14 mouse cellular contexts compared by ENCODE assay signal in genomic region chr8:106615661-106616299, GRCm38 (mm10). TPM values are rescaled to one million over a fixed set of nuclear protein-coding genes. Genes with fewer than 3 reads are reported as not detected.
DNase-seq lines count a peak whose midpoint lies in the region; ATAC-seq and TF ChIP-seq lines count a peak whose summit lies in the region.
"Had no signal": no experiment of that assay in that cellular context is flagged by ENCODE, and none has a peak within 500 bp of the region (broad histone marks: within the 10 kb centered on the region; RNA-seq: fewer than 3 reads in every experiment).

No protein-coding gene starts in this region.

- DNase-seq in ES-E14 (ENCODE audit: low read depth, low spot score), result no peak
- peak; percentile 60 for DNase-seq in lung, postnatal 25 days (ENCODE audit: low spot score)
- DNase-seq in gastrocnemius, adult 2 months, result no peak
- DNase-seq in left cerebral cortex, postnatal 14 days (ENCODE audit: low spot score in 2 of 2), result no peak
- DNase-seq: cerebellum, adult 11 months; heart, adult 11 months; heart, postnatal 14 days; right cerebral cortex, postnatal 14 days had no signal

- H3K4me1 ChIP-seq in ES-E14 (ENCODE audit: control insufficient read depth in 2 of 2, insufficient read depth in 2 of 2, low read length in 2 of 2, poor library complexity in 1 of 2), result peaks cover 32 to 51% of the 10 kb centered on the region in 2 experiments
- peaks cover 44% of the 10 kb centered on the region for H3K4me1 ChIP-seq in embryonic facial prominence, embryonic 15.5 days
- peaks cover 49% of the 10 kb centered on the region for H3K4me1 ChIP-seq in kidney, embryonic 16.5 days (ENCODE audit: insufficient read depth, low read length)
- H3K4me1 ChIP-seq in hindbrain, embryonic 16.5 days (ENCODE audit: control insufficient read depth, insufficient read depth, low read depth, low read length), result no peaks in the 10 kb centered on the region; the same call in 1 of the 2 replicates
- H3K4me1 ChIP-seq: megakaryocyte, embryonic 14.5 days had no signal

- H3K9me3 ChIP-seq in ES-E14 (ENCODE audit: control insufficient read depth, insufficient read depth, low read depth, low read length), result no peaks in the 10 kb centered on the region
- no peaks in the 10 kb centered on the region for H3K9me3 ChIP-seq in embryonic facial prominence, embryonic 15.5 days (replicated peaks)
- H3K9me3 ChIP-seq in kidney, embryonic 16.5 days (ENCODE audit: low read length), result no peaks in the 10 kb centered on the region
- no peaks in the 10 kb centered on the region for H3K9me3 ChIP-seq in hindbrain, embryonic 16.5 days (ENCODE audit: control insufficient read depth, low read length)
- H3K9me3 ChIP-seq: liver, embryonic 12.5 days; megakaryocyte, embryonic 14.5 days had no signal

- H3K4me2 ChIP-seq in embryonic facial prominence, embryonic 15.5 days (replicated peaks), result no peak overlapping the region
- H3K4me2 ChIP-seq in kidney, embryonic 16.5 days (replicated peaks; ENCODE audit: low read depth, low read length), result no peak overlapping the region
- no peak overlapping the region for H3K4me2 ChIP-seq in hindbrain, embryonic 16.5 days (ENCODE audit: low read length)
- H3K4me2 ChIP-seq: liver, embryonic 12.5 days had no signal

- H3K4me3 ChIP-seq in ES-E14 (ENCODE audit: insufficient read depth in 1 of 2, low read depth in 1 of 2, low read length in 2 of 2, poor library complexity in 1 of 2, severe bottlenecking in 1 of 2), result no peak overlapping the region; a peak in 1 of 4 replicates
- no peak overlapping the region for H3K4me3 ChIP-seq in embryonic facial prominence, embryonic 15.5 days (replicated peaks)
- no peak overlapping the region for H3K4me3 ChIP-seq in kidney, embryonic 16.5 days (ENCODE audit: low read length)
- H3K4me3 ChIP-seq in hindbrain, embryonic 16.5 days (ENCODE audit: low read length), result no peak overlapping the region
- no peak overlapping the region for H3K4me3 ChIP-seq in gastrocnemius, adult 2 months
- H3K4me3 ChIP-seq: liver, embryonic 12.5 days; megakaryocyte, embryonic 14.5 days had no signal

- intact Hi-C loops in gastrocnemius, adult 2 months (cut with DNase I), result no loop called here
- intact Hi-C loops in left cerebral cortex, postnatal 14 days (cut with DNase I), result no loop called here

- H3K36me3 ChIP-seq in ES-E14 (ENCODE audit: control insufficient read depth, insufficient read depth, low read length, poor library complexity, severe bottlenecking), result peaks cover 10% of the 10 kb centered on the region; the same call in 1 of the 2 replicates
- no peaks in the 10 kb centered on the region for H3K36me3 ChIP-seq in embryonic facial prominence, embryonic 15.5 days
- no peaks in the 10 kb centered on the region for H3K36me3 ChIP-seq in kidney, embryonic 16.5 days (ENCODE audit: insufficient read depth, low read length)
- no peaks in the 10 kb centered on the region for H3K36me3 ChIP-seq in hindbrain, embryonic 16.5 days (ENCODE audit: control insufficient read depth, insufficient read depth, low read length)
- H3K36me3 ChIP-seq: liver, embryonic 12.5 days had no signal

- H3K9ac ChIP-seq in ES-E14 (ENCODE audit: insufficient read depth, low read depth, low read length, poor library complexity, severe bottlenecking), result 0 out of 2 replicates have a peak overlapping the region, but pooled peaks have one; percentile 3
- no peak overlapping the region for H3K9ac ChIP-seq in embryonic facial prominence, embryonic 15.5 days
- H3K9ac ChIP-seq in kidney, embryonic 16.5 days (replicated peaks; ENCODE audit: low read length), result no peak overlapping the region
- no peak overlapping the region for H3K9ac ChIP-seq in hindbrain, embryonic 16.5 days (ENCODE audit: low read depth, low read length)
- H3K9ac ChIP-seq: liver, embryonic 12.5 days had no signal

- ATAC-seq in embryonic facial prominence, embryonic 15.5 days (ENCODE audit: insufficient number of reproducible peaks, low FRiP score, low TSS enrichment, low read depth), result no peak
- ATAC-seq in kidney, embryonic 16.5 days (ENCODE audit: low FRiP score, low TSS enrichment), result no peak
- no peak for ATAC-seq in hindbrain, embryonic 16.5 days
- ATAC-seq: liver, embryonic 12.5 days had no signal

- peak overlapping the region; percentile 93 for H3K27ac ChIP-seq in ES-E14 (ENCODE audit: insufficient read depth, low read depth, low read length, poor library complexity, severe bottlenecking)
- peak overlapping the region; percentile 56 for H3K27ac ChIP-seq in embryonic facial prominence, embryonic 15.5 days (replicated peaks)
- peak overlapping the region; percentile 64 for H3K27ac ChIP-seq in kidney, embryonic 16.5 days (ENCODE audit: low read length)
- H3K27ac ChIP-seq in hindbrain, embryonic 16.5 days (ENCODE audit: low read depth, low read length), result no peak overlapping the region
- H3K27ac ChIP-seq in gastrocnemius, adult 2 months, result no peak overlapping the region
- H3K27ac ChIP-seq: liver, embryonic 12.5 days had no signal

- WGBS in embryonic facial prominence, embryonic 15.5 days, result 59% methylated on average over 10 of the region's 10 CpGs
- 62% methylated on average over 10 of the region's 10 CpGs for WGBS in kidney, embryonic 16.5 days
- 77% methylated on average over 10 of the region's 10 CpGs for WGBS in hindbrain, embryonic 16.5 days

- no peaks in the 10 kb centered on the region for H3K27me3 ChIP-seq in embryonic facial prominence, embryonic 15.5 days
- H3K27me3 ChIP-seq in kidney, embryonic 16.5 days (ENCODE audit: insufficient read depth, low read length), result no peaks in the 10 kb centered on the region
- no peaks in the 10 kb centered on the region for H3K27me3 ChIP-seq in hindbrain, embryonic 16.5 days (replicated peaks; ENCODE audit: control insufficient read depth, insufficient read depth, low read length)
- H3K27me3 ChIP-seq: CH12.LX had no signal

- TF ChIP-seq CTCF in gastrocnemius, adult 2 months (IDR thresholded peaks at IDR 0.05), result no peak

- in situ Hi-C loops in ES-E14 (cut with MboI; ENCODE audit: low sequenced_read_pairs in 2 of 2, unreplicated experiment in 2 of 2), result no loop called here

TF ChIP-seq in ES-E14, 5 proteins besides CTCF, POLR2A, EP300 and RAD21:
- TF ChIP-seq ZC3H11A (IDR thresholded peaks at IDR 0.05; ENCODE audit: borderline replicate concordance, low read depth, low read length) (no peak), MAFK (IDR thresholded peaks at IDR 0.05; ENCODE audit: insufficient read depth, low read depth, low read length) (no peak), HCFC1 (IDR thresholded peaks at IDR 0.05; ENCODE audit: borderline replicate concordance, insufficient read depth, low read length) (no peak), ZNF384 (IDR thresholded peaks at IDR 0.05; ENCODE audit: low read depth, low read length) (no peak), CHD2 (IDR thresholded peaks at IDR 0.05; ENCODE audit: low read depth, low read length) (no peak)

RNA-seq across cellular contexts. Expression of gene Cdh1, which starts 12.6 kb away (rescaled TPM):
- total RNA-seq in ES-E14 (2012; rRNA removed), result 254 and 424 TPM in 2 replicates
- polyA plus RNA-seq in embryonic facial prominence, embryonic 15.5 days (2015; fragmentation: Nextera tagmentation; extraction: Ambion mirVana), result 60.8 and 72.0 TPM in 2 replicates
- polyA plus RNA-seq in kidney, embryonic 16.5 days (2015; fragmentation: Nextera tagmentation; extraction: Ambion mirVana), result 104 and 108 TPM in 2 replicates
- 4.6 and 6.5 TPM in 2 replicates for polyA plus RNA-seq in hindbrain, embryonic 16.5 days (2015; fragmentation: Nextera tagmentation; extraction: Ambion mirVana)
- total RNA-seq in gastrocnemius, adult 2 months (2021), result under 1 TPM; 0.17 to 0.51 TPM
- total RNA-seq in left cerebral cortex, postnatal 14 days (2021), result 1 to 10 TPM; 2.5 to 4.1 TPM

RNA-seq across cellular contexts. Expression of gene Gm10073, which starts 42.5 kb away (rescaled TPM):
- total RNA-seq in ES-E14 (2012; rRNA removed), result 83.5 and 86.5 TPM in 2 replicates
- 11.1 and 22.1 TPM in 2 replicates for polyA plus RNA-seq in embryonic facial prominence, embryonic 15.5 days (2015; fragmentation: Nextera tagmentation; extraction: Ambion mirVana)
- 11.3 and 21.2 TPM in 2 replicates for polyA plus RNA-seq in kidney, embryonic 16.5 days (2015; fragmentation: Nextera tagmentation; extraction: Ambion mirVana)
- 7.4 and 12.5 TPM in 2 replicates for polyA plus RNA-seq in hindbrain, embryonic 16.5 days (2015; fragmentation: Nextera tagmentation; extraction: Ambion mirVana)
- 100 to 1,000 TPM in 1 of 2 experiments, 10 to 100 TPM in 1; 92.2 to 103 TPM for total RNA-seq in gastrocnemius, adult 2 months (2021)
- 10 to 100 TPM; 90.1 to 90.2 TPM for total RNA-seq in left cerebral cortex, postnatal 14 days (2021)

Comparison
In these comparisons a context has a peak if more than half of its experiments do, and no peak if none do; other contexts are left out.
1. H3K27ac ChIP-seq: peak in ES-E14 (single experiment), embryonic facial prominence, embryonic 15.5 days (single experiment) and kidney, embryonic 16.5 days (single experiment); none in hindbrain, embryonic 16.5 days (single experiment) and gastrocnemius, adult 2 months (single experiment).
2. RNA of gene Cdh1, which starts 12.6 kb away (total RNA-seq): 254 to 424 TPM in ES-E14; 2.5 to 4.1 TPM in left cerebral cortex, postnatal 14 days and 0.17 to 0.51 TPM in gastrocnemius, adult 2 months; every median in the first group is over 10 times any median in the second.